Mouse (Mus musculus) neural tube, embryonic 10.5 days (tissue): ENCODE measurements around the gene Slc25a22.
"Not testable (repeated sequence)": the region's sequence is repeated elsewhere in the genome, so short reads cannot be mapped to it uniquely, and the experiment has no call there.

Experiments
- DNase-seq: peaks from one replicate; pipeline ENCODE4 v3.0.0-alpha.2; 2017; ENCODE audit warnings: low spot score; ENCODE audit errors: extremely low spot score

Slc25a22 gene

DNA sequence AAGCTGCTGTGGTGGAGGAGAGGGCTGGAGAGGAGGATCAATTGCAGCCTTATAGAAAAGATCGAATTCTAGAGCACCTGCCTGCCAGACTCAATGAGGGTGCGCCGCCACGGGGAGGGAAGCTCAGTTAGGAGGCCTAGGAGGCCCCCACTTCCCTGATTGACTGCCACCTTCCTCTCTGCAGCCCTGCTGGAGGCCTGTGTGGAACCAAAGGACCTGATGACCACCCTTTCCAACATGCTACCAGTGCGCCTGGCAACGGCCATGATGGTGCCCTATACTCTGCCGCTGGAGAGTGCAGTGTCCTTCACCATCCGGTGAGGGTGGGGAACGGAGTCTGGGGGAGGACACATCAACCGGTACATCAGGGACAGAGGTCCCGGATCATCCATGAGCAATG lies 21.0 kb upstream of the Slc25a22 start:
- DNase-seq, result peak; percentile 13

DNA sequence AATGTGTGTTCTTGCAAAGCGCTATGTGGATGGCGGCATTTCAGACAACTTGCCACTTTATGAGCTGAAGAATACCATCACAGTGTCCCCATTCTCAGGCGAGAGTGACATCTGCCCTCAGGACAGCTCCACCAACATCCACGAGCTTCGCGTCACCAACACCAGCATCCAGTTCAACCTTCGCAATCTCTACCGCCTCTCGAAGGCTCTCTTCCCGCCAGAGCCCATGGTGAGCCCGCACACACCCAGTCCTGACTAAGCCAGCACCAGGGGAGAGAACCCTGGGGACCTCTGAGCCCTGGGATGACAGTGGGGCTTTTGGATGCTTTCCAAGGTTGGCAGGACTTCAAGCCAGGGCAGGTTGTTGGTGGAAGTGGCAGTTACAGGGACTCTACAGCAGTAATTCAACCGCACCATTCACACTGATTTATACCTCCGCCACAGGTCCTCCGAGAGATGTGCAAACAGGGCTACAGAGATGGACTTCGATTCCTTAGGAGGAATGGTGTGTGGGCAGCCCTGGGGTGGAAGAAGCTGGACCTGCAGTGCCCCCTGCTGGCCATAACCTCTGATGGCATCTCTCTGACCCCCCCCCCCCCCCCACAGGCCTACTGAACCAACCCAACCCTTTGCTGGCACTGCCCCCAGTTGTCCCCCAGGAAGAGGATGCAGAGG lies 20.4 kb upstream of the Slc25a22 start:
- DNase-seq, result peak; percentile 40

DNA sequence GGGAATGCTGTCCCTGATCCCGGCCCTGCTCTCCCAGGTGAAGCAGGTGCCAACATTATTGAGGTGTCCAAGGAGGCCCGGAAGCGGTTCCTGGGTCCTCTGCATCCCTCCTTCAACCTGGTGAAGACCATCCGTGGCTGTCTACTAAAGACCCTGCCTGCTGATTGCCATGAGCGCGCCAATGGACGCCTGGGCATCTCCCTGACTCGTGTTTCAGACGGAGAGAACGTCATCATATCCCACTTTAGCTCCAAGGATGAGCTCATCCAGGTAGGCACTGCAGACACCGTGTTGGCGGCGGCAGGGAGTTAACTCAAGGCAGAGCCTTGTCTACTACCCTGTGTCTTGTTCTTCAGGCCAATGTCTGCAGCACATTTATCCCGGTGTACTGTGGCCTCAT lies 19.5 kb upstream of the Slc25a22 start:
- DNase-seq, result no peak

DNA sequence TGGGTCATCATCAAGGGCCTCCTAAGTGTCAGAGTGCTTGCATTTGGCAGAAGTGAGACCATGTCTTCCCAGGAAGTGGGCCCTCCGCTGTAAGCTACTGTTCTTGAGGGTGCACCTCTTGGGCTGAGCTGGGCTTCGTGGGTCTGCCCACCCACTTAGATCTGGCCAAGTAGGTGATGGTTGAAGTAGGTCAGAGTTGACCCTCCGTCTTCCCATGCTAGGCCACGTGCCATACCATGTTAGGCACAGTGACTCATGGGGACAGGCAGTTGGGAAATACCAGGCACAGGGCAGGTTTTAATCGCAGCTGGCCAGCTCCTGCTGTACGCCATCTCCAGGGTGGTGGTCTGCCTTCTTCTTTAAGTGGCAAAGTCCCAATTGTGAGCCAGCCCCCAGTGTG lies 19.0 kb upstream of the Slc25a22 start:
- DNase-seq, result no peak

GRCm38 (mm10) chr7:141455610-141456314 lies 18.1 kb upstream of the Slc25a22 start:
- DNase-seq, result peak; percentile 39

DNA sequence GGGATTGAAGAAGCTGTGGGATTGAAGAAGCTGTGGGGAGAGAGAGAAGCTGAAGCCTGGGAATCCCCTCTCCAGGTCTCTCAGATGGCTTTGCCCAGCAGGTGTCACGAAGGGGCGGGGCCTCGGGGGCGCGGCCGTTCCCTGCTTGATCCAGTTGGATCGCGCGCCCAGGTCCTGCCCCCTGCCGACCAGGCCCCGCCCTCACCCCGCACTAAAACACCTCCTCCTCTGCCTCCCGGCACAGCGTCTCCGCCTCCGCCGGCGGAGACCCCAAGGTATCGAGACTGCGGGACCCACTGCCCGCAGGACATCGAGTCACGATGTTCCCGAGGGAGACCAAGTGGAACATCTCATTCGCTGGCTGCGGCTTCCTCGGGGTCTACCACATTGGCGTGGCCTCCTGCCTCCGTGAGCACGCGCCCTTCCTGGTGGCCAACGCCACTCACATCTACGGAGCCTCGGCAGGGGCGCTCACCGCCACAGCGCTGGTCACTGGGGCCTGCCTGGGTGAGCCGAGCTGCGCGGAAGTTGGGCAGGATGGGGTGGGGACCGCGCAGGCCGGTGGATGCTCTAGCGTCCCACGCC lies 17.4 kb upstream of the Slc25a22 start, which contains the start of gene Pnpla2:
Gene Pnpla2, plus strand, starts transcription at position 232 of the 585 bp plus-strand sequence.
- DNase-seq, result peak; percentile 88

DNA sequence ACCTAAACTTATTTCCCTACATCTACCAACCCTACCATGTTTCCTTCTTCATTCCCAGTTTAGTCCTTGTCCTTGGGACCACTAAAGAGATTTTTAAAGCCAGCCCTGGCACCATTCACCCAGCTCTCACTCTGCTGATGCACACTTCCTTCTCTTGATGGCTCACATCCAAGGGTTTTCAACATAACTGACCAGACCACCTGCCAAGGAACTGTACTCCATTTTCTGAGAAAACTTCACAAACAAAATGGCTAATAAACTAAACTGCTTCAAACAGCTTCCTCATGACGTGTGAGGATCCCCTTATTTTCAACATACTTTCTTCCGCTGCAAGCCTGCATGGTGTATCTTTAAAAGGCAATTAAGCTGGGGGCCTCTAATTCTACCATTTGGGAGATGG lies 15.9 kb upstream of the Slc25a22 start:
- DNase-seq, result no peak

DNA sequence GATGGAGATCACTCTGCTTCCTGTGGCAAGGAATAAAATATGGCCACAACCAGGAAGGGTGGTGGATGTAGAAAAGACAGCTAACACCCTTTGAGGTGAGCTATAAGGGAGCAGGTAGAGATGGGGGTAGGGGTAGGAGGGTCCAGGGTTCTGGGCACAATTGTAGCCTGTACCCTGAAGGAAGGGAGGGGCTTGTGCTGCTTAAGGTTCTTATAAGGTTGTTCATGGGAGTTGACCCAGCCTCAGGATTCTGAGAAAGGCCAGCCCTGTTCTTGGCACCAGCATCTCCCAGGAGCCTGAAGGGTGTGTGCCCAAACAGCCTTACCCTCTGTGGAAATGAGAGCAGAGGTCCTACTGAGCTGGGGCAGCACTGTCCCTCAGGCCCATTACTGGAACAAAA lies 14.2 kb upstream of the Slc25a22 start:
- DNase-seq, result no peak

- DNase-seq, result peak; percentile 94
Observed at GRCm38 (mm10) chr7:141447110-141447991, 9.7 kb upstream of the Slc25a22 start, which contains the start of gene Rplp2. Gene Rplp2, plus strand, starts transcription at chr7:141447370.

GRCm38 (mm10) chr7:141446374-141446773 lies 8.7 kb upstream of the Slc25a22 start:
- DNase-seq, result not testable (repeated sequence)

DNA sequence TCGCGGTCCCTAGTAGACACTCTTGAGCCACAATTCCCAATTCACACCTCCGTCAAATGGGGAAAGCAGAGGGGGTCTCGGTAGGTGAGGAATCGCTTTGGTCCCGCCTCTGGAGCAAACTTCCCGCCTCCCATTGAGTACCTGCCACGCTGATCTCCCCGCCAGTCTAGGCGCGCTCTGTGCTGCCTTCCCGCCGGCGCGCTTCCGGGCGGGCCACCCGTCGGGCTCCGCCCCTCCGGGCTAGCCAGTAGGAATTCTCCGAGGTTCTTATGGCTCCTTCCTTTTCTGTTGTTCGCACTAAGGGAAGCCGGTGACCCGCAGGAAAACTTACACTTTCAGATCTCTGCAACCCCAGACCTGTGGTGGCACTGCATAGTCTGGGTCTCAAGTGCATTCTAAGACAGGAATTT lies 6.1 kb upstream of the Slc25a22 start, which contains the start of gene Pidd1:
Gene Pidd1, minus strand, starts transcription at position 198 of the 410 bp plus-strand sequence.
- no peak for DNase-seq

- peak; percentile 70 for DNase-seq
Observed at GRCm38 (mm10) chr7:141443081-141443821, 5.6 kb upstream of the Slc25a22 start.

DNA sequence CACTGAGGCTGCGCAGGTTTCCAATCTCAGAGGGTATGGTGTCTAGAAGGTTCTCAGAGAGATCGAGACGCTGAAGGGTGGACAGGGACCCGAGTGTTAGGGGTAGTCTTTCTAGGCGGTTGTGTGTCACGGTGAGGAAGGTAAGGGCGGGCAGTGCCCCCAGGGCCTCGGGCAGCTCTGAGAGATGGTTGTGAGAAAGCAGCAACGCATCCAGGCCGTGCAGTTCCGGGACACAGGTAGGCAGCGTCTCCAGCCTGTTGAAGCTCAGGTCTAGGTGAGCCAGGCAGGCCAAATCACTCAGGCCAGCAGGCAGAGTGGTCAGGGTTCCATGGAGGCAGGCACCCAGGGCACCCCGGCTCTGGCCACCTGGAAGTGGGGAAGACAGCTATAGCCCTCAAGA lies 4.5 kb upstream of the Slc25a22 start:
- no peak for DNase-seq

DNA sequence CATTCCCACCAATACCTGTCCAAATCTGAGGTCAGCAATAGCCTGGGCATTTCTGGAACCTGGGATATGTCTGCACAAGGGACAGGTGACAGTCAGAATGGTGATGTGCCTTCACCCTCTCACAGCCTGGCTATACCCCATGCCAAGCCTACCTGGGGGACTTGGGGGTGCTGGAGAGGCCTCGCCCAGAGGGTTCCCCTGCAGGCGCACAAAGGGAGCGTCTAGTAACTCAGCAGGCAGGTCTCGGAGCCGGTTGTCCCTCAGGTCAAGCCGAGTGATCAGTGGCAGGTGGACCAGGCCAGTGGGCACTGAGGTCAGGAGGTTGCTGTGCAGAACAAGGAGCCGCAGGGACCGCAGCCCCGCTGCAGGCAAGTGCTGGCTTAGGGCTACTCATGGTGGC lies 3.8 kb upstream of the Slc25a22 start:
- DNase-seq, result no peak

GRCm38 (mm10) chr7:141440613-141441012 lies 2.9 kb upstream of the Slc25a22 start:
- no peak for DNase-seq

DNA sequence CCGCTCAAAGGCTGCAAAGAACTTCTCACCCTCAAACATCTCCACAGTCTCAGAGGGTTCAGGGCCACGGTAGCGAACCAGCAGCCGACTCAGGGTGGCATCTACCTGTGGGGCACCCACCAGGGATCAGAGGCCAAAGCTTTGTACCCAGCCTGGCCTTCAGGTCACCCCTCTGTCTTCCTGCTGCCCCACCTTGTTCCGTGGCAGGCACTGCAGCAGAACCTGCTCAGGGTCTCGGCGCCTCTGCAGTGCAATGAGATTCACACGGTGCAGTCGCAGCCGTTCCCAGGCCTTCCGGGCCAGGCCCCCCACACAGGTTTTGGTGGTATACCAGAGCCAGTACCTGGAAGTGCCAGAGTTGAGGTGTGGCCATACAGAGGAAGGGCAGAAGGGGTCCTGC lies 2.1 kb upstream of the Slc25a22 start:
- no peak for DNase-seq

DNA sequence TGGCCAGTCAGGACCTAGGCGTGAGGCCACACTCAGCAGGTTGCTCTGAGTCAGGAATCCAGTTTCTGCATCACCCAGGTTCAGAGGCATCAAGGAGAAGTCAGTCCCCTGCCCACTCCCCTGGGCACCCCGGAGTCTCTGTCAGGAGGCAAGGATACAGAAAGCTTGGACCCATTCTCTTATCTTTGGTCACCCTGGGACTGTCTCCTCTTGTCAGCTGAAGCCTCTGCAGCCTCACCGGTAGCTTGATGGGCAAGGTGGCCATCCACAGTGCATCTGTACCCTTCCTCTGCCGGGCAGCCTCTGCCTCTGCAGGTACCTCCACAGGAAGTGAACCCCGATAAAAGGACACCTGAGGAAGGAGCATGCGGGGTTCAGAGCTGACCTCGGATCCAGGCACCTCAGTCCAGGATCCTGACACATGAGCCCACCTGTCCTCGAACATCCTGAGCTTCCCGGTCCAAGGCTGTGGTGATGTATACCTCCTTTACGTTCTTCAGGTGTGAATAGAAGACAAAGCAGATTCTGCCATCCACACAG lies 1.5 kb upstream of the Slc25a22 start:
- no peak for DNase-seq

- no peak for DNase-seq
Observed at GRCm38 (mm10) chr7:141438201-141438968, 693 bp upstream of the Slc25a22 start.

GRCm38 (mm10) chr7:141436523-141436892 lies 1.2 kb downstream of the Slc25a22 start:
- DNase-seq, result no peak
